Mouse (Mus musculus) thymus, postnatal 10 days (tissue): Measurements from ENCODE around the gene Gas2.

ENCODE experiments used
- DNase-seq, 2 experiments: peaks; one replicate each; pipeline ENCODE4 v3.0.0; 2021; ENCODE audit warnings: low spot score in 2 of 2

Gas2 gene

DNA sequence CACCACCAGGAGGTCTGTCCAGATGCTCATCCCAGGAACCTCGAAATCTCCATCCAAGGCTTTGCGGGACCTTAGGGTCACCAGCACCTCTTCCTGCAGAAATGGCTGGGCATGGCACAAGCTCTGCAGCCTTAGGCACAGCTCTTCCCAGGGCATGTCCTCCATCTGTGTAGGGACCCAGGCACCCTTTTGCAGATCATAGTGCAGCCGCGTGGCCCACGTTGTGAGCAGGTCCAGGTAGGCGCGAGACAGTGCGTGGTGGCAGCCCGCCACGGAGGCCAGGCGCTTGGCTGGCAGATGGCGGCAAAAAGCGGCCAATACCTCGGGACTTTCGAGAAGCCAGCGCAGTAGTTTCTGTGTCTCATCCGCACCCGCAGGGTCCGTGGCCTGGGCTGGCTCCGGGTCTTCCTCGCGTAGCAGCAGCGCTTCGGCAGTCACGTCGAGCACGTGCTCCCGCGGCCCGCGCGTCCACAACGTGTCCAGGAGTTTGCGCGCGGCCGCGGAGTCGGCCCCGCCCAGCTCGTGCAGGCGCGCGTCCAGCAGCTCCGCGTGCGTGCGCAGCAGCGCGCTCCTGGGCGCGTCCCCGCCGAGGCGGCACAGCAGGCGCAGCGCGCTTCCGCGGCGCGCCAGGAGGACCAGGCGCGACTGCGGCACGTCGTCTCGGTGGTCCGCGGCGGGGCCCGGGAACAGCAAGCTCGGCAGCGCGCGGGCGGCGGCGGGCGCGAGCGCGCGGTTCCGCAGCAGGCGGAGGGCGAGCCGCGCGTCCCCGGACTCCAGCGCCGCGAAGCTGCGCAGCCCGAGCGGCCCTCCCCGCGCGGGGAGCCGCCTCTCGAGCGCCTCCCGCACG lies at the start of gene Gas2:
Gene Gas2 (plus strand): TSS at position 766 of the 847 bp plus-strand sequence.
- DNase-seq, result peak; percentile 78 to 82

DNA sequence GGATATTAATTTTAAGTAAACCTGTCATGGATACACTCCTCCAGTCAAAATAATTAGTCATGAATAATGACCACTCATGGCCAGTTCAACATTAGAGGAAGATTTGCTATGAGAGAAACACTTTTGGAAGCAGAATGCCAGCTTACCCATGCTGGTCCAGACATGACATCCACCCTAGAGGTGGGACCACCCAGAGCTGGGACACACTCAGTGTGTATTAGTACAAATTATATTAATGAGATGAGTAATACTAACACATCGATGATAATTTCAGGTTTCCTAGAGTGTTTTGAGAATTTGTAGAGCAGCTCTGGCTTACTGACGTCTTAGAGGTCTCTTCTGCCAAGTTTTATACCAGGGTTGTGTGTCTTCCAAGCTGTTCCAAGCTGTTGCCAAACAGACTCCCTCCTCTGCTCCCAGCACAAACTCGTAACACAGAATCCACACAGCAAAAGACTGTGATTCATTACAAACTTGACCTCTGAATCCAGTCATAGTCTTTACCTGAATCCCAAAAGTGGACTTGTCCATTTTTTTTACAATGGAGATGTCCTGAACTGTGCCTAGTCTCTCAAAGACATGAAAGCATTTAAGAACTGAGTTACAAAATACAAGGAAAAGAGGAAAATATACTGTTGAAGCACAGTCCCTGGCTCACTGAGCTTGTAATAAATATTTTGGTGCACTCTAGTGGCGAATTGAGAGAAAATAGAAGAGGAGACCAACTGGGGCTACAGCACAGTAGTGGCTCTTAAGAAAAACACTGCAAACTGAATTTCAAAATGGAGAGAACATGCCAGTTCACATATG lies 46.1 kb upstream of the Gas2 start:
- no peak for DNase-seq

DNA sequence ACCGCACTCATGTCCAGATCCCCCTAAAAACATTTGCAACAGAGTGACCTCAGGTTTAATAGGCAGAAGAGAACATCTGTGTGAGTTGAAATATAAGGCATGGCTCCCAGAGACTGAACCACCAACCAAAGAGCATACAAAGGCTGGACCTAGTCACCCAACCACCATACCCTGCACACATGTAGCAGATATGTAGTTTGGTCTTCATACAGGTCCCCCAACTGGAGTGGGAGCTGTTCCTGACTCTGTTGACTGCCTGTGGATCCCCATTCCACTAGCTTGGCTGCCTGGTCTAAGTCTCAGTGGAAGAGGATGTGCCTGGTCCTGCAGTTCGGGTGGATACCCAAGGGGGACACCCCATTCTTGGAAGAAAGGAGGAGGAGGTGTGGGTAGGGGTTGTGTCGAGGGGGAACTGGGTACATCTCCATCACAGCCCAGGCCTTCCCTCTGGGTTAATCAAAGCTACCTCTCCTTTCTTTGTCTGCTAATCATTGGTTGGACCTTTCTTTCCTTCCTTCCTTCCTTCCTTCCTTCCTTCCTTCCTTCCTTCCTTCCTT lies 45.5 kb upstream of the Gas2 start:
- DNase-seq, result no peak

DNA sequence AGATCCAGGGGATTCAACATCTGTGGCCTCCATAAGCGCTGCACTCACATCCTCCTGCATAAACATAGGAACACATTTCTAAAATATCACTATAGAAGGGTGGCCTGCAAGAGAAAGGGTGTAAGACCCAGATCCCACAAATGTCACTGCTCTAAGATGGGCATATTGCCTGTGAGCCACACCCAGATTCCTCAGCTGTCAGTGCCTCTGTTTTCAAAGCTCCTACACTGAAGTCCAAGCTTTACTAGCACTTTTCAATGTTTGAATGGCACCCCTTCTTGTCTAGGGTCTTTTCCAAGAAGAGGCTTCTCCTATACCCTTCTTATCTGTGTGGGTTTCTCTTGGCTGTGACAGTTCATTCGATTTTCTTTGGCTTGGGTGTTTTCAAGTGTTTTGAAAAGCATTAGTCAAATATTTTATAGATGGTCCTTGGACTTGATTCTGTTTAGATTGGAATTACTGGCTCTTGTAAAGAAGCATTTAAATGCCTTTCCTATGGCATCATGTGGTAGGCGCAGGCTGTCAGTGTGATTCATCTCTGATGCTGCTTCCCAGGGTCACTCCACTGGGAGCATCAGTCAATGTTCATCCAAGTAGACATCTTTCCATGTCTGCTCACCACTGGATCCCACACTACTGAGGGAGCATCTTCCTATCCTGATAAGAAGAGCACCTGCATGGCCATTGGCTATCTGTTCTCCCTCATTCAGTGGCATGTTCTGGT lies 43.4 kb upstream of the Gas2 start:
- no peak for DNase-seq

DNA sequence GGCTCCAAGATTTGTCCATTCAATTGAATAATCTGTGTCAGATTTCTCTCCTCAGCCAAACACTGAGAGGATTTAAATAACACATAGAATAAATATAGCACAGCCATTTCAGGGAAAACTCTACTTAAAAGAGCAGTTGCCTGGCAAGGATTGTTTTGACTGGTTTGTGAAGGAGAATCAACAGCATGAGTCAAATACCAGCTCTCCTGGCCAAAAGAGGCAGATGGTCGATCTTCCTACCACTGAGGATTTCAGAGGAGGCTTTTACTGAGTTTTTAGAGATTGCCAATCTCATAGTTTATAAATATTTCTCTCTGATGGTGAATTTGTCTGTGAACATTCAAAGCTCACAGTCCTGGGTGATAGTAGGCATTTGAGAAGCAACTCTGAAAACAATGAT lies 41.9 kb upstream of the Gas2 start:
- DNase-seq, result no peak

DNA sequence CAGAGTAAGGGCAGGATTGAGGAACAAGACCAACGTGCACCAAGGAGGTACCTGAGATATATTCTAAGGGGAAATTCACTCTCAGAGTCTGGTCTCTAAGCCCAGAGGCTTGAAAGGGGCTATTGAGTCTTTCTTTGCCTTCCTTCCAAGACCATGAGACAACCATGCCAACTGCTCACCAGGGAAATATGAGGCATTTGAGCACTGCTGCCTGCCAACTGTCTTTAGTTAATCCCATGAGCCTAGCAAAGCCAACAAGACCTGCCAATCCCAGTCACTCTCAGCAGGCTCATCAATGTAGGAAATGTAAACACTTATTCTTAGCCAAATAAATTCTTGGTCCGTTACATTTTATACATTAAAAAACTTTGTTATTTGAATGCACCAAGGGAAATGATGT lies 40.3 kb upstream of the Gas2 start:
- DNase-seq, result no peak

DNA sequence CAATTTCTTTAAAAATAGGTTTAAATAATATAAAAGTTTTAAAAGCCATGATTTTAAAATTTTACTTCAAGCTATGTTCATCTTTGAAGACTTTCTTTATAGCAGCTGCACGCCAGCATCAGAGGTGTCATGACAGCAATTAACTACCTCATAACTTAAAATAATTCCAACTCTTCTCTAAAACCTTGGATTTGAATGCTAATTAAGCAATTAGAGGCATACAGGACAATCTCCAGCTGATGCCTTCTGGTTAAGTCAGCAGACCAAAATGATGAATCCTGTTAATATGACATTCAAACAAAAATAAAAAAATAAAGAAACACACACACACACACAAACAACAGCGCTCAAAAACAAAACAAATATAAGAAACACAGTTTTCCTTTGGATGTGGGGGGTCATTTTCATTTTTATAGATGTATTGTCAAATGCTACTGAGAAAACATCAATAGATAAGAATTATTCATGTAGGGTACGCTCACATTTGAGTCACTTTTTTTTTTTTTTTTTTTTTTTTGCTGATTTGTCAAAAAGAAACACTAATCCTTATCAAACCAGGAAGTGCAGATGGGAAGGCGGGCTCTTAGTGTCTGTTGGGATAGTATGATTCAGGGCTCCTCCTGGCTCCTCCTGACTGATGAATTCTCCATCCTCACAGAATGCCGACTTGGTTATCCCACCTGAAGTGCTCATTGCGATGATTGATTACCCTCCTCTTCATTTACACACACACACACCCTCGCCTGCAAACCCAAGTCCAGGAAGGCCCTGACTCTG lies 38.1 kb upstream of the Gas2 start:
- DNase-seq, result no peak

DNA sequence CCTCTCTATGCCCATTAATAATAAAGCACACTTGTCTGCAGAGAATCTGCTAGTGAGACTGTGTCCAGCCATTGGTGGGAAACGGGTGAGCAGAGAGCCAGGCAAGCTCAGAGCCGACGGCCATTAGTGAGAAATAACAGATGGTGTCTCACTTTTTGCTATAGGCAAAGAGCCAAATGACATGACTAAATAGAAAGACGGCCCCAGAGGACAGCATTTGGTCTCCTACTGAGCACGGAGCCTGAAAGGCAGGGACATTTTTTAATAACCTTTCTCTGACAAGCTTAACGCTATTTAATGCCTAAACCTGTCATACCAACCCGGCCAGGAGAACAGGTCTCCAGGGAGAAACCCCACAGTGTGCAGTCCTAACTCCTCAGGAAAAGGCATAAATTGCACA lies 29.9 kb upstream of the Gas2 start:
- DNase-seq, result no peak

DNA sequence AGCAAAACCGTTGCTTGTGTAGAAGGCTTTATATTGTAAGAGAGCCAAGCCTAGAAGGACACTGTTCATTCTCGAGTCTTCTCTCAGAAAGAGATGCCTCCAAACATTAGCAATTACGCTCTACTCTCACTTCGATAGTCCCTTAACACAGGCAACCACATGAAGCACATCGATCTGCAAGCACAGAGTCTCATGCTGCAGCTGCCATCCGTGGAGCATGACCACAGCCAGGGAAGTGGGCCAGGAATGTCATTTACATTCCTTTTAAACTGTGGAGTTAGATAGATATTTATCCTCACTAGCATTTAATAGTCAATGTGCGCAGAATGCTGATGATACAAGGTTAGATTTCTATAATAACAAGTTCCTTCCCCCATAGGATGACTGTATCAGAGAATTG lies 21.3 kb upstream of the Gas2 start:
- no peak for DNase-seq

DNA sequence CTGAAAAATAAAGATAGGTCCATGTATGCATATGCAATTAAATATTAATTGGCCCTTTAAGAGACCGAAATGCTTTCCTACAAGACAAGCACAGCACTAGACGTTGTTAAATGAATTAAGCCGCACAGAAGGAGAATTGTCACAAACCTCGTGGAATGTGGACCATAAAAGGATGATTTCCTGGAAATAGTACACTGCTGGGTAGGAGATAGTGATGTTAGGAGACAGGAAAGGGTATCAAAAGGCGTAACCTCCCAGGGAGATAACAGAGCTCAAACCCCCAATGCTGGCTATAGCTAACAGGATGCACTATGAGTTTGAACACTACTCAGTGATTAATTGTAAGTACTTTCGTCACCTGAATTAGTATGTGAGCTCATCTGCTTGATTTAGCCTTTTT lies 10.9 kb upstream of the Gas2 start:
- DNase-seq, result no peak

DNA sequence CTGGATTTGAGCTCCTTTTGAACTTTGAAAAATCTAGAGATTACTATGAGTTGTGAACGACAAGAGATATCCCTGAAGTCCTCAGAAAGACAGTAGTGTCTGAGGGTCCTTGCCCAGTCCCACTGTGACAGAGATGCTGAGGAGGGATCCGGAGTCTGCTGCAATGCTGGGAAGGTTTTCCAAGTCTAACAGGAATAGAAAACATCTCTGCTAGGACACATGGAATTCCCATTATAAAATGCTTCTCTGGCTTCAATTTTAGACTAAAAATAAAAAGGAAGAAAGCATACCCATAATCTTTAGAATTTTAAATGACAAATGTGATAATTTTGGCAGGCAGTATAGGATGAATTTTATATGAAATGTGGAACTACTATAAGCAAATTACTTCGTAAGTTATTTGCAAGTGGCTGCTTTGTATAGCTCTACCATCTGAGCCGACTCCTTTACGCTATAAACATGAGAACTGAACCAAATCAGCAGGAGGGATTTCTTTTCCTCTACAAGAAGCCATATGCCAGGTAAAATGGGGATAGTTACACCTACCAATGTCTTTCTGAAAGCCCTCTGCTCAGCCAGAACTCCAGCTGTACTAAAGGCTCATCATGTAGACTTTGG lies 9.8 kb upstream of the Gas2 start:
- no peak for DNase-seq

DNA sequence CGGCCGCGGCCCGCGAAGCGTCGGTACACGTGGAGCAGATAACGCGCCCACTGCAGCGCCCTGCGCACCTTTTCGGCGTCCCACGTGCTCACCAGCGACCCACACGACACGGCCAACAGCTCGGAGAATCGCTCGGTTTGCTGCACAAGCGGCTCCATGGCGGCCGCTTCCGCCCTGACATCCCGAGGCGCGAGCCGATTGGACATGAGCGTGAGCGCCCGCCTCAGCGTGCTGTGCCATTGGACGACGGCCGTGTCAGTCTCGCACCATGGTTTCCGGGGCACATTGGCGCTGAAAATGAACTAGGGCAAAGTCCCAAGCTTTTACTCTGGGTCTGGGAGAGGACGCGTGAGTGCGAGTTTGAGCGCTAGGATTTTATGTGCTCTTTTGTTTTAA lies 280 bp downstream of the Gas2 start, which contains the start of gene Fancf:
Gene Fancf (minus strand): TSS at position 171 of the 396 bp plus-strand sequence.
- peak; percentile 94 to 96 for DNase-seq

DNA sequence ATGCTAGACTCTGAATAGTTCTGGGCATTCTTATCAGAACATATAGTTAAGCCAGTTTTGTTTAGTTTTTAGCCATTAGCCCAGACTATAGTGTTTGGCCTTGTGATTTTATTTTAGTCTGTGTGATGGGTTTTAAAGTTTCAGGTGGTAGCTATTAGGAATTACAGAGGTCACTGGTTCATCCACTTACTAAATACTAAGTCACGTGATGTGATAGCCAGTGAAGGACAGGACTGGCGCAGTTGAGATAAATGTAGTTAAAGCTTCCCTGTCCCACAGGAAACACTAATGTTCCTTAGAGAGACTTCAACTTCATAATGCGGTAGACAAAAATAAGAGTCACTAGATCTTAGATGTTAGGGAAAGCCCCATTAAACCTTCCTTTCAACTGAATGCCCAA lies 1.0 kb downstream of the Gas2 start:
- DNase-seq, result no peak

DNA sequence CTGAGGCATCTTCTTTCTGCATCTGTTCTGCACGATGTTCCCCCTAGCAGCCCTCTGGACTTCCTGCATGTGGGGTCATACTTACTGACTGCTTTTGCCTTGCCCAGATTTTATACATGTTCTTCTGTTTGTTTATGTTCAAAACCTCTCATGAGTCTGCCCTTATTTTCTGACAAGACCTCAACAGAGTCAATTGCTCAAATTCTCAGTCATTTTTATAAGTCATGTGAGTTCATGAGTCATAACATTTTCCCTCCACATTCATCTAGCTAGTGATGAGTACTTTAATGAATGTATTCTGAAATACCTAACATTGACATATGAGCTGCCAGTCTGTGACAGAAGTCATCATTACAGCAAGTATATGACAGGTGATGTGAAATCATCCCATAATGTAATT lies 3.5 kb downstream of the Gas2 start:
- DNase-seq, result no peak

DNA sequence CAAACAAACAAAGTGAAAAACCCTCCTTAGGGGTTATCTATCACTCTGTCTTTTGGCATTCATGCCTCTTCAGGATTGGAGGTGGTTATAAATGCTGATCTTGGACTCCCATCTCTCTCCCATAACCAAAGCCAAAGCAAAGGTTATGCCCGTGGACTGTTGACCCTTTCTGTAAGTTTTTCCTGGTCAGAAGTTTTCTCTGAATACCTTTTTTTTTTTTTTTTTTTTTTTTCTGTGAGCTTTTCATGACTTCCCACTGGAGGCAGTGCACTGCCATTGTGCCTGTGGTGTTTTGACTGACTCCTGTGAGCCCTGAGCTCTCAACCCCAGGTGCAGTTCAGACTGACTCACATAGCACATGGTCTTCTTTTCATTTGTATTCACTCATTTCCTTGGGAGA lies 6.2 kb downstream of the Gas2 start:
- no peak for DNase-seq

DNA sequence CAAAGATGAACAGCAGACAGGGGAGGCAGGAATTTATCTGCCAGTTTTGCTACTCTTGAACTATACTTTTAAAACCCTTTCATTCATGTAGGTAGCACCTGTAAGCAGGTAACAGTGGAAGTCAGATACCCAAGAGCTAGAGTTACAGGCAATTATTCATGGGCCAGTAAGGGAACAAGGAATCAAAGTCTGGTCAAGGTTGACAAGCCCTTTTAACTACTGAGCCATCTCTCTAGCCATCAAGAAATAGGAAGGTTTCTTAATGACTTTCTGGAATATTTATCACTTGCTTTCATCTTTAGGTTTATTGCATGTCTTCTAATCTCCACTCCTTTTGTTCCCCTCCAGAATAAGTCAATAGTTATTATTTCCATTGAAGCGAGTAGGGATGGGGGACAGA lies 10.2 kb downstream of the Gas2 start:
- no peak for DNase-seq

DNA sequence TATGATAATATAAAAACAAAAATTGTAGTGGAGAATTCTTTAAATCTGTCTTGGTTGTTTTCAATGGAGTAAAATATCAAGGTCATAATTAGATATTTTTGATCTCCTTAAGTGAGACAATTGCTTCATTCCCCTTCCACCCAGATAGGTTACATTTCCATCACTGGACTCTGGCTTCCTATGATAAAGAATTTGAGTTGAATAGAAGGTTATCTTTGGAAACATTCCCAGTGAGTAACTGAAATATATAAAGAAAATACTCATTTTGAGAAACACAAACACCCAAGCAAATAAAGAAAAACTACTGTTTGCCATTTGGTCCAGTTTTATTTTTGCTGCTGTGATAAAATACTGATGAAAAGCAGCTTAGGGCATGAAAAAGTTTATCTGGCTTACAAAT lies 10.8 kb downstream of the Gas2 start:
- DNase-seq, result no peak

DNA sequence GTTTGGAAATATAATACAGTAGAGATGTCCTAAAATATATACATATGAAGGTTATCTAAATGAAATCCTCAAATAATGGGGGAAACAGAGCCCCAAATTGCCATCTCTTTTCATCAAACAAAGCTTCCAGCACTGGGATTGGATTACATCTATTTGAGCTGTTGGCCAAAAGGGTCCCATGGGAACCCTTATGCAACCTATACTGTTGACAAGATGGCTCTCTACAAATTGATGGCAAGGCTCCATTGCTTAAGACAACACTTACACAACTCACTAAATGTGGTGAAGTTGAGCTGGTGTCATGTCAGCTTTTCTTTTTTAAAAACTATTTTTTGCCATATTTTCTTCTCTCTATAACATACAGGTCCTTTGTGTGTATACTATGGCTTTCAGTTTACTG lies 14.5 kb downstream of the Gas2 start:
- DNase-seq, result no peak

DNA sequence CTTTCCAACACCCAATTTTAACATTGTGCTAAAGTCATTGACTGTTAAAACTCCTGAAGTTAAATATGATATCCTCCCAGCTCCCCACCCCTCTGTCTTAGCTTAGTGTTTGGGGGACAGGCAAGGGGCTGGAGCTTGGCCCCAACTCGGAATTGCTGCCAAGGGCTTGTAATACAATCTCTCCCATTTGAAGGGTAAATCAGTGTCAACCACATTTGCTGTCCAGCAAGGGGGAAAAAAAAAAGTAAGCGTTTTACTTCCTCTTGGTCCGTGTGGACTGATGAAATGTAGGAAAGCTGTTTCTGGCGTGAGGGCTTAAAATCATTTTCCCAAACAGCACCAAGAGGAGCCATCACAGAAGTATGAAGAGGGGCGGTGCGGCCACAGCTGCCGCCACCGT lies 16.9 kb downstream of the Gas2 start:
- no peak for DNase-seq

DNA sequence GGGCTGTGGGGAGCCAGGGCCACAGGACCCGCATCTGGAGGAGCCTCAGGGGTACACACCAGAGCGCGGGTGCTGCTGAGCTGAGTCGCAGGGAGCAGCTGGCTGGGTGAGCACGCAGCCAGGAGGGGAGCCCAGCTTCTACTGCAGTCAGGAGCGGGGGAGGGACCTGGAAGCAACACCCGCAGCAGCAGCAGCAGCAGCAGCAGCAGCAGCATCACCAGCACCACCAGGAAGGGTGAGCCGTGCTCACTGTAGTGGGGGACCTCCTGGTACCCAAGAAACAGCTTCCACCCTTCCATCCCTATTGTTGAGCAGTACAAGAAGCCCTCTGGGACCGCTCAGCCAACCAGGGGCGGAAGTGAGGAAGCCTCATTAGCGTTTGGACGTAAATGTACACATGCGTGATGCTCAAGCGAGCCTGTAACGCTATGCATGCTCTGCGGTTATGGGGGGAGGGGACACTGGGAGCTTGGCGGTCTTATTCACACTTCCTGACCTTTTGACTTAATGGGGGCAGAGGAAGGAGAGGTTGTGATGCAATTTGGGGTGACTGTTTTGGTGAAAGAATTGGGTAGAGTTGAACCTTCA lies 17.4 kb downstream of the Gas2 start:
- DNase-seq, result peak; percentile 18 to 22
